Mouse (Mus musculus) heart, embryonic 15.5 days (tissue): Measurements from ENCODE around the gene Midn. TPM values are rescaled to one million over a fixed set of nuclear protein-coding genes. Genes with fewer than 3 reads are reported as not detected.

Experiments used
- ATAC-seq: fragments of 200-750 bp; cut with Nextera tagmentation; replicated peaks from 2 replicates; pipeline ENCODE4 v1.8.0; 2017; ENCODE audit warnings: low read depth, moderate TSS enrichment; ENCODE audit not compliant: insufficient number of reproducible peaks, insufficient read depth, low FRiP score
- H3K27ac ChIP-seq: fragments of 300-500 bp; sonication (generic); 2 replicates; pipeline ENCODE4 v1.5.1; 2015; ENCODE audit warnings: mild to moderate bottlenecking, inconsistent platforms
- H3K27me3 ChIP-seq: fragments of 300-500 bp; sonication (generic); 2 replicates; pipeline ENCODE4 v1.6.1; 2015; ENCODE audit warnings: inconsistent platforms
- H3K36me3 ChIP-seq: fragments of 300-500 bp; sonication (generic); 2 replicates; pipeline ENCODE4 v1.6.1; 2015; ENCODE audit warnings: mild to moderate bottlenecking, inconsistent platforms
- H3K4me1 ChIP-seq: fragments of 300-500 bp; sonication (generic); replicated peaks from 2 replicates; pipeline ENCODE4 v1.6.1; 2015; ENCODE audit warnings: inconsistent platforms
- H3K4me2 ChIP-seq: fragments of 300-500 bp; sonication (generic); 2 replicates; pipeline ENCODE4 v1.6.1; 2015; ENCODE audit warnings: inconsistent platforms, mild to moderate bottlenecking, moderate library complexity
- H3K4me3 ChIP-seq: fragments of 300-500 bp; sonication (generic); 2 replicates; pipeline ENCODE4 v1.5.1; 2015; ENCODE audit warnings: mild to moderate bottlenecking, inconsistent platforms
- H3K9ac ChIP-seq: fragments of 300-500 bp; sonication (generic); 2 replicates; pipeline ENCODE4 v1.6.1; 2015; ENCODE audit warnings: mild to moderate bottlenecking, inconsistent platforms
- H3K9me3 ChIP-seq: fragments of 300-500 bp; sonication (generic); replicated peaks from 2 replicates; pipeline ENCODE4 v1.6.1; 2016; ENCODE audit warnings: inconsistent platforms
- WGBS: fragments of 180-500 bp; shearing (Covaris S2); methylation state at CpG from one replicate; pipeline ENCODE4 v1.1.7; 2015; ENCODE audit warnings: mixed read lengths; 5-methylcytosine and 5-hydroxymethylcytosine counted together
- polyA plus RNA-seq: library from polyadenylated mRNA; unstranded; fragments of >200 nt; fragmentation: Nextera tagmentation; extraction: Ambion mirVana; gene quantifications from 2 replicates; pipeline ENCODE4 v1.2.1, GENCODE M21; 2015

Midn gene
- polyA plus RNA-seq, 1 experiment from 2014 or later: 11.6 TPM

- Histone ChIP-seq H3K36me3 (peaks cover 25% of the 10 kb centered on the region), H3K27me3 (no peaks in the 10 kb centered on the region), H3K4me2 (no peak overlapping the region), H3K9me3 (no peaks in the 10 kb centered on the region), H3K4me3 (no peak overlapping the region), H3K9ac (no peak overlapping the region), H3K4me1 (peaks cover 38% of the 10 kb centered on the region), H3K27ac (no peak overlapping the region)
- WGBS: 43% methylated on average over 2 of the region's 2 CpGs
- ATAC-seq: no peak
These were observed 26.6 kb downstream of the Midn start for GRCm38 (mm10) chr10:80174705-80175104.

- Histone ChIP-seq H3K4me3 (no peak overlapping the region), H3K27ac (no peak overlapping the region), H3K4me1 (peaks cover 43% of the 10 kb centered on the region), H3K27me3 (no peaks in the 10 kb centered on the region), H3K9me3 (no peaks in the 10 kb centered on the region), H3K4me2 (no peak overlapping the region), H3K9ac (no peak overlapping the region), H3K36me3 (peaks cover 15% of the 10 kb centered on the region)
- 17% methylated on average over 4 of the region's 4 CpGs for WGBS
- ATAC-seq: no peak
These were observed 27.6 kb downstream of the Midn start for GRCm38 (mm10) chr10:80175536-80176269.

DNA sequence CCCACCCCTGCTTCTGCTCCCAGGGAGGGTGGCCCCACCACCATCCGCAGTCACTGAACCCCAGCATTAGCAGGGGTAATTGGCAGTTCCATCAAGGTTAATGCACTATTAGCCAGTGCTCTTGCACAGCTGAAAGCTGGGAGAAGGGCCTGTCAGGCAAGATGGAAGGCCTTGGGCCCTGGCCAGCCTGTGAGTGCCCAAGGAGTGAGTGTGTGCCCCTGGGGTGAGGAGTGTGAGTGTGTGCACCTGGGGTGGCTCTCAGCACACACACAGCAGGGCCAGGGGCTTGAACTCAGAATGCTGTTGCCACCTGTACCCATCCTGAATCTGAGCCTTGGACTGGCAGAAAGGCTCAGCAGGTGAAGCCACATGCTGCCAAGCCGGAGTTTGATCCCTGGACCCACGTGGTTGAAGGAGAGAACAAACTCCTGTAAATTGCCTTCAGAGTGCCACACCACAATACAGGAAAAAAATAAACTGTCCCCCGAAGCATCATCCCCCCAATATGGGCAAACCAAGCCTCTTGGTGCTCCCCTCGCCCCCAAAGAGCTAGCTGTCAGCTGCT, 28.3 kb downstream of the Midn start:
- Histone ChIP-seq H3K36me3 (peaks cover 9% of the 10 kb centered on the region), H3K27ac (no peak overlapping the region), H3K4me2 (no peak overlapping the region), H3K4me3 (no peak overlapping the region), H3K27me3 (no peaks in the 10 kb centered on the region), H3K9ac (no peak overlapping the region), H3K9me3 (no peaks in the 10 kb centered on the region), H3K4me1 (peaks cover 48% of the 10 kb centered on the region)
- 85% methylated on average over 5 of the region's 5 CpGs for WGBS
- no peak for ATAC-seq

DNA sequence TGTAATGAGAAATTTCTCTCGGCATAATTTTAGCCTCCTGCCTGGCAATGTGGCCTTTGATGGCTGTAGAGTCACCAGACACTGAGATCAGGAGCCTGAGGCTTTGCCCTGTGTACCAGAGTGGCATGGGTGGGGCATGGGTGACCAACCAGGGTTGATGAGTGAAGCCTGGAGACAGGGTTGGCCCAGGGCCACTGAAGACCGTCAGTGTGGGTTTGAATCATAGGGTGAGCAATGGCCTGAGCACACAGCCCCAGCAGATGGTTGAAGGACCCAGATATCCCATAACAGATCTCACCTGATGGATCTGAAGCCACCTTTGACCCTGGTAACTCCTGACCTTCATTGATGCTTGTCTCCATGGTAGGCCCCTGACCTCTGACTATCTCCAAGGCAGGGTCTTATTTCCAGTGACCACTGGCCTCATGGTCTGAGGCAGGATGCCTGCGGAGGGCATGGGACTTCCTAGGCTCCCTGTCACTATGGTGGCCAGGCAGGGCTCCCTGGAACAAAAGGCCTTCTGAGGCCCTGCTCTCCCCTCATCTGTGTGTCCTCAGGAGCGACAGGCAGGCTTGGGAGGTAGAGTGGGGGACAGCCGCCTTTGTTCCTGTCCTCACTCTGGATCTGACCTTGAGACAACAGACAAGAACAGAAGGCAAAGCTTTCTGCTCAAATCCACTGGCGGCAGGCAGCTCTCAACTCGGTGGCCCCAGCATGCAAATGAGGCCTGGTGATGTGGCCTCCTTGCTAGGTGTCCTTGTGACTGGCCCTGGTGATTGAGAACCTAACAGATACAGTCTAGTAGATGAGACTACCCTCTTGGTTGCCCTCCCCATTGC, 29.6 kb downstream of the Midn start:
- Histone ChIP-seq H3K9ac (no peak overlapping the region; the same call in 1 of the 2 replicates), H3K4me3 (no peak overlapping the region), H3K27me3 (no peaks in the 10 kb centered on the region), H3K4me2 (no peak overlapping the region), H3K4me1 (peaks cover 38% of the 10 kb centered on the region), H3K36me3 (no peaks in the 10 kb centered on the region), H3K9me3 (no peaks in the 10 kb centered on the region), H3K27ac (peak overlapping the region; percentile 33; the same call in 1 of the 2 replicates)
- 63% methylated on average over 7 of the region's 7 CpGs for WGBS
- ATAC-seq: no peak

DNA sequence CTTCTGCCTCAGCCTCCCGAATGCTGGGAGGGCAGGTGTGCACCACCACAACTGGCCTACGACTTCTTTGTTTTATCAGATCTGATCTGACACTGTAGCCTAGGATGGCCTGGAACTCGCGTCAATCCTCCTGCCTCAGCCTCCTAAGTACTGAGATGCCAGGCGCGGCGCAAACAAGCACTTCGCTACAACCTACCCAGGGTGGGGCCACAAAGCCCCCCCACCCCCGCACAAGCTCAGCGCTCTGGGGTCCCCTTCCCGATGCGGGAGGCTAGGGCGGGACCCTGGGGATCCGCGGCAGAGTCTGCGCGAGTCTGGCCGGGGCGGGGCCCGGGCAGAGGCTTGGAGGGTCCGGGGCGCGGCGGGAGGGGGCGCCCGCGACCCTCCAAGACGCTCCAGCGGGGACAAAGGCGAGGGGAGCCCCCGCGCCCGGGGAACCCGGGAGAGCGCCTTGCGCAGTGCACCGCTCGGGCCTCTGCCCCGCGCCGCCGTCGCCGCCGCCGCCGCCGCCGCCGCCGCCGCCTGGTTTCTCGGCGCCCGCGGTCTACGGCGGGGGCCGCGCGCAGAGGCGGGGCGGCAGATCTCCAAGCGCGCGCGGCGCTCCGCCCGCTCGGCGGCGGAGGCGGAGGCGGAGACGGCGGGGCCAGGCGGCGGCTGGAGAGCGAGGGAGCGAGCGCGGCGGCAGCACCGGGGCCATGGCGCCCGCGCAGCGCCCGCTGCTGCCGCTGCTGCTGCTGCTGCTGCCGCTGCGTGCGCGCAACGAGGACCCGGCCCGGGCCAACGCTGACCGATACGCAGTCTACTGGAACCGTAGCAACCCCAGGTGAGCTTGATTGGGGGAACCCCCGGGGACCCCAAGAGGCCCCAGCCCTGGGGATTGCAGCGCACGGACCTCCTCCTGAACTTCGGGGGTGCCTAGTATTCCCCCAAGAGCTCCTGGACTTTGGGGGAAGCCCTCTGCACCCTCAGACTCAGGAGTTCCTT, 31.3 kb downstream of the Midn start, which contains the start of gene Efna2:
Gene Efna2 (plus strand): TSS at position 415 of the 984 bp plus-strand sequence.
- 2% methylated on average over 92 of the region's 106 CpGs for WGBS
- ATAC-seq: peak; percentile 49
- Histone ChIP-seq H3K4me3 (peak within 1 kb of the TSS; percentile 76), H3K36me3 (no peaks in the 10 kb centered on the region), H3K4me1 (peaks cover 33% of the 10 kb centered on the region), H3K4me2 (peak within 1 kb of the TSS; percentile 89), H3K27me3 (no peaks in the 10 kb centered on the region), H3K27ac (peak within 1 kb of the TSS; percentile 51), H3K9ac (peak within 1 kb of the TSS; percentile 85), H3K9me3 (no peaks in the 10 kb centered on the region)

DNA sequence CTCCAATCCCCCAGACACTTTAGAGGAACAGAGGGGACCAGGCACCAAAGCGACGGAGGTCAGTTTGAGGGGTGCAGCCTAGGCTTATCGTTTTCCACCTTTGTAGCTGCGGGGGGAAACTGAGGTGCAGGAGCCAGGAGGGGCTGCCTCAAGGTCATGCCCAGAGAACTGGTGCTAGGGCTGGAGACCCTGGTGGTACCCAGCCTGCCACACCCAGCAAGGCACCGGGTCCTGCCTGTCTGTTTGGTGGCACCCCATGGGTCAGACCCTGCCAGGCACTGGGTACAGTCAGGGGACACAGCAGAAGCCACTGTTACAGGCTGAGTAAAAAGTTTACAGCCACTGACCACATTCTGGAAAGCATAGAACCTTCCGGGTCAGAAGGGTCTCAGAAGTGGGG, 32.2 kb downstream of the Midn start:
- peak overlapping the region; percentile 89 for H3K4me2 ChIP-seq
- H3K9ac ChIP-seq: peak overlapping the region; percentile 85; the same call in 1 of the 2 replicates
- 58% methylated on average over 6 of the region's 6 CpGs for WGBS
- H3K9me3 ChIP-seq: no peaks in the 10 kb centered on the region
- peak overlapping the region; percentile 76 for H3K4me3 ChIP-seq
- no peaks in the 10 kb centered on the region for H3K36me3 ChIP-seq
- no peak for ATAC-seq
- H3K27me3 ChIP-seq: no peaks in the 10 kb centered on the region
- H3K27ac ChIP-seq: no peak overlapping the region
- peaks cover 33% of the 10 kb centered on the region for H3K4me1 ChIP-seq

- 61% methylated on average over 5 of the region's 5 CpGs for WGBS
- no peak for ATAC-seq
These were observed 32.8 kb downstream of the Midn start for GRCm38 (mm10) chr10:80180823-80181222.

DNA sequence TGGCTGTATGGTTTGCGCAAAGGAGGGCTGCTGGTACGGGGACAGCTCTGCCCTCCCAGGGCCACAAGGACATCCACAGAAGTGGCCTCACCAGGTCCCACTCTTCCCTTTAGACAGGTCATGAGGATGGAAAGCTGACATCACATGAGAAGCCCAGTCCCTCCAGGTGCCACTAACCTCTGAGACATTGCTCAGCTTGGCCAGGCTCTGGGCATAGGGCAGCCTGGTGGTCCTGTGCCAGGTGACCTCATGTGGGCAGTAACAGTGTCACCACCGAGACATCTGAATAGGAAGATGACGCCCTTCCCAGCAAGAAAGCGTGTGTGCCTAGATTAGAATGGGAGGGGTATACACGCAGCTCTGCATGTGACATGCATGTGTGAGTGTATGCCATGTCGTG, 34.5 kb downstream of the Midn start:
- H3K36me3 ChIP-seq: no peaks in the 10 kb centered on the region
- H3K4me3 ChIP-seq: no peak overlapping the region
- H3K4me2 ChIP-seq: no peak overlapping the region
- H3K4me1 ChIP-seq: peaks cover 38% of the 10 kb centered on the region
- 89% methylated on average over 7 of the region's 7 CpGs for WGBS
- no peak overlapping the region for H3K27ac ChIP-seq
- H3K27me3 ChIP-seq: peaks cover 7% of the 10 kb centered on the region; the same call in 1 of the 2 replicates
- no peak overlapping the region for H3K9ac ChIP-seq
- ATAC-seq: no peak
- no peaks in the 10 kb centered on the region for H3K9me3 ChIP-seq

More at GRCm38 (mm10) chr10:80180823-80181222, 32.8 kb downstream of the Midn start:
- Histone ChIP-seq H3K4me1 (peaks cover 31% of the 10 kb centered on the region), H3K4me3 (0 out of 2 replicates have a peak overlapping the region, but pooled peaks have one; percentile 76), H3K9ac (no peak overlapping the region; the same call in 1 of the 2 replicates), H3K9me3 (no peaks in the 10 kb centered on the region), H3K36me3 (no peaks in the 10 kb centered on the region), H3K4me2 (peak overlapping the region; percentile 89), H3K27me3 (peaks cover 4% of the 10 kb centered on the region; the same call in 1 of the 2 replicates), H3K27ac (no peak overlapping the region)

DNA sequence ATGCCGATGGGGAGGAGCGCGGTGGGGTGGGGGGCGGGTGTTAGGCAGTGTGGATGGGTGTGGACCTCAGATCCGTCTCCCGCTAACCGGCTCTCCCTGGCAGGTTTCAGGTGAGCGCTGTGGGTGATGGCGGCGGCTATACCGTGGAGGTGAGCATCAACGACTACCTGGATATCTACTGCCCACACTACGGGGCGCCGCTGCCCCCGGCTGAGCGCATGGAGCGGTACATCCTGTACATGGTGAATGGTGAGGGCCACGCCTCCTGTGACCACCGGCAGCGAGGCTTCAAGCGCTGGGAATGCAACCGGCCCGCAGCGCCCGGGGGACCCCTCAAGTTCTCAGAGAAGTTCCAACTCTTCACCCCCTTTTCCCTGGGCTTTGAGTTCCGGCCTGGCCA, 38.6 kb downstream of the Midn start:
- no peak for ATAC-seq
- Histone ChIP-seq H3K27ac (no peak overlapping the region), H3K4me2 (no peak overlapping the region), H3K4me1 (peaks cover 24% of the 10 kb centered on the region), H3K27me3 (peaks cover 36% of the 10 kb centered on the region), H3K9ac (no peak overlapping the region), H3K9me3 (no peaks in the 10 kb centered on the region), H3K36me3 (no peaks in the 10 kb centered on the region), H3K4me3 (no peak overlapping the region)
- 49% methylated on average over 27 of the region's 27 CpGs for WGBS

GRCm38 (mm10) chr10:80187739-80188138, 39.7 kb downstream of the Midn start:
- Histone ChIP-seq H3K27ac (no peak overlapping the region), H3K27me3 (peaks cover 46% of the 10 kb centered on the region), H3K4me1 (peaks cover 24% of the 10 kb centered on the region), H3K4me2 (no peak overlapping the region), H3K4me3 (no peak overlapping the region), H3K36me3 (no peaks in the 10 kb centered on the region), H3K9ac (no peak overlapping the region), H3K9me3 (no peaks in the 10 kb centered on the region)
- 84% methylated on average over 10 of the region's 10 CpGs for WGBS
- ATAC-seq: no peak
